Mouse (Mus musculus): ENCODE data around the gene Gm10401.
"Not testable (repeated sequence)": the region's sequence is repeated elsewhere in the genome, so short reads cannot be mapped to it uniquely, and the experiment has no call there.

Gene Gm10401

GRCm38 (mm10) chr5:115118961-115119570 is 21.0 kb upstream of the Gm10401 start, which contains the start of gene Acads:
Gene Acads (minus strand): TSS chr5:115119346.
- peak; percentile 99 for DNase-seq

DNA sequence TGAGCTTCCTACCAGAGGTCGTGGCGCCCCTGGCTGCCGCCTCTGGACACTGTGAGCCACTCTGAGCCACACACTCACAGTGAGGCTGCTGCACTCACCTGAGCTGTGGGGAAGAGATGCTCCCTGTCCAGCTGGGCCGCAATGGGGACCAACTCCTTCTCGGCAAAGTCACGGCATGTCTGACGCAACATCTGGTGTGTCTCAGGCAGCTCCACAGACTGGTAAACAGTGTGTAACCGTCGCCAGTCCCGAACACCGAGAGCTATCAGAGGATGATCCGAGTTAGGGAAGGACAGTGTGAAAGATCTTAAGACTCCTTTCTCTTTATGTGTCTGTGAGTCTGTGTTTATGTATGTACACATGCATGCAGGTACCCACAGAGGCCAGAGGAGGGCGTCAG is 19.4 kb upstream of the Gm10401 start:
- DNase-seq: no peak

DNA sequence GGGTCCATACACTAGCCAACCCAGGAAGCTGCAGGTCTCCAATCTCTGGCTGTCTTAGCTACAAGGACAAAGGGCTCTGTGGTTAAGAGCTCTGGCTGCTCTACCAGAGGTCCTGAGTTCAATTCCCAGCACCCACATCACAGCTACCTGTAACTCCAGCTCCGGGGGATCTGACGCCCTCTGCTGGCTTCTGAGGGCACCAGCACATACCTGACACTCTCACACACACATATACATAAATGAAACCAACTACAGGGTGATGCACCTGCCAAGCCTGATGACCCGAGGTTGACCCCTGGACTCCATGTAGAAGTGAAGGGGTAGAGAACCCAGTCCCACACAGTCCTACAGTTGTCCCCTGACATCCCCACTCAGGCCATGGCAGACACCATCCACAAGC is 18.3 kb upstream of the Gm10401 start:
- DNase-seq: no peak

DNA sequence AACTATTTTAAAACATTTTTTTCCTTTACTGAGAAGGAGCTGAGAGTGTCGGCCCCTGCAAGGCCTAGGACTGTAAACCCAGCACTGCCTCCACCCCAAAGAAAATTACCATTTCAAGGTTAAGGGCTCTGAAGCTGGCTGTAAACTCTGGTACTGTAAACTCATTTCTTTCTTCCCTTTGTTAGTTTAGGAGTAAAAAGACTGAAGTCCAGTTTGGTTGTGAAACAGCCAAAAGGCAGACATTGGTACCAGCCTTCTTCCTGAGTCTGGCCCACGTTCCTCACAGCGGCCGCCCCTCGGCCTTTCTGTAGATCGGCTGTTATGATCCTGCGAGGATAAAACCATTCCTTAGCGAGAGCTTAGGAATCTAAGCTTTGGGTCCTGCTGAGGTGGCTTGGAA is 16.4 kb upstream of the Gm10401 start:
- no peak for DNase-seq

DNA sequence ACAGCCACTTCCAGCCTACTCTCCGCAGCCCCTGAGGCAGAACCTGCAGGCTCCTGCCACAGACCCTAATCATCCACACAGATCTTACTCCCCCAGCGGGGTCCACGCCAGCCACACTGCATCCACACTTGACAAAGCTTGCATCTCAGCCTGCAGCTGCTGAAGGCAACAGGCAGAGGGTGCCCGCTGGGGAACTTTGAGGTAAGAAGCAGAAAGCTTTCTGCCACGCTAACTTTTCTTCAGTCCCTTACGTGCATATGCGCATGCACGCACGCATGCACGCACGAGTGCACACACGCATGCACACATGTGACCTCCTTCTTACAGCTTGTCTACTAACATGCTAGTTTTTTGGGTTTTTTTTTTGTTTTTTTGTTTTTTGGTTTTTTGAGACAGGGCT is 15.1 kb upstream of the Gm10401 start:
- DNase-seq: peak; percentile 80

DNA sequence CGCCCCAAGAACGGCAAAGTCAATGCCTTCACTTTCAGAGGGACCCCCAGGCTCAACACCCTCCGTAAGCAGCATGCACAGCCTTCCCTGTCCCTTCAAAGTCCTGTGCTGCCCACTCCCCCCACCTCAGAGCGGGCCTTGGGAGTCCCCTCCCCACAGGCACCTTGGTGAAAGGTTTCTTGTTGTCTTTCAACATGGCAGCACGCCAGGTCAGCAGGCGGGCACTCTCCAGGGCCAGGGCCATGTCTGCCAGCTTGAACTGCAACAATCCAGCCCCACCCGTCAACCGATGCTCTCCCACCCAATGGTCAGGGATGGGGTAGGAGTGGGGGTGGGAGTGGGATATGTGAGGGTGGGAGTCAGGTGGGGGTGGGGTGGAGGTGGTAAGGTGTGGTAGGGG is 13.1 kb upstream of the Gm10401 start:
- no peak for DNase-seq

DNA sequence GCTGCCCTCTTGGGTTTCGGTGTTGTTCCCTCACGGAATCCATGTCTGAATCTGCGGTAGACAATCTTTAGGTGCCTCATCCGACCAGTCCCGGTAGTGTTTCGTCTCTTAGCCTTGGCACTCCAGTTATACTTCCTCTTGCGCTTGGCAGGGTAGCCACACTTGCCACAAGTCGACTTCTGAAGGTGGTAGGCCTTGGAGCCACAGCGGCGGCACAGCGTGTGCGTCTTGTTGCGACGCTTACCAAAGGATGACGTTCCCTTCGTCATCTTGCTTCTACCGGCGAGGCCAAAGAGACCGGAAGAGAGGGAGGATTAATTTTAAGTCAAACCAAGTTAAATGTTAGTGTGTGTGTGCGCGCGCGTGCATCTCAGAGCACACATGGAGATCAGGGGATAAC is 5.2 kb upstream of the Gm10401 start:
- DNase-seq: not testable (repeated sequence)

DNA sequence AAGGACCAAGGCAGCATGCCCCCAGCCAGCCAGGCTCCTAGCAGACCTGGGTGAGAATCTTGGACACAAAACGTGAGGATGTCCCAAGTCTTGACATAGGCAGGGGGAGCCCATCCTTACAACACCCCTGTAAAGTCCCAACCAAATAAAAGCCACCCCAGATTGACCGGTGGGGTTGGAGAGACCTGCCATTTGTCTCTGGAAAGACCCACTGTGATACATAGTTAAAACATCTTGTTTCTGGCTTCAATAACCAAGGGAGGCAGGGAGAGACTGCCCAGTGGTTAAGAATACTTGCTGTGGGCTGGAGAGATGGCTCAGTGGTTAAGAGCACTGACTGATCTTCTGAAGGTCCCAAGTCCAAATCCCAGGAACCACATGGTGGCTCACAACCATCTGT is 4.1 kb upstream of the Gm10401 start:
- DNase-seq: peak; percentile 89

GRCm38 (mm10) chr5:115100473-115100872 is 2.4 kb upstream of the Gm10401 start:
- DNase-seq: peak; percentile 86

DNA sequence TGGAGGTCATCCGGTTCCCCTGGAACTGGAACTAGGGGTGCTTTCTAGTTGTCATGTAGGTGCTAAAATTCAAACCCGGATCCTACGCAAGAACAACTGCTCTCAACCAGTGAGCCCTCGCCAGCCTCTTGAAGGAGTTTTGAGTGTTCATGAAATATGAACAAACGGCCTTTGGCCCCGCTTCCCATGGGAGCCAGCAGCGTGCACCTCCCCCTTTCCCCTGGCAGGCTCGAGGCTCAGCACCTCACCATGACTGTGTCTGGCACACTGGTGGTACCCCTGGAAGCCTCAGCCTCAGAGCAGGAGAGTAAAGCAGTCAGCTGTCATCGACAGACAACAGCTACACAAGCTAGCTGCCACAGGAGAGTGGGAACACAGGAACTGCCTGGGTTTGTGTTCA is 1.9 kb upstream of the Gm10401 start:
- no peak for DNase-seq

DNA sequence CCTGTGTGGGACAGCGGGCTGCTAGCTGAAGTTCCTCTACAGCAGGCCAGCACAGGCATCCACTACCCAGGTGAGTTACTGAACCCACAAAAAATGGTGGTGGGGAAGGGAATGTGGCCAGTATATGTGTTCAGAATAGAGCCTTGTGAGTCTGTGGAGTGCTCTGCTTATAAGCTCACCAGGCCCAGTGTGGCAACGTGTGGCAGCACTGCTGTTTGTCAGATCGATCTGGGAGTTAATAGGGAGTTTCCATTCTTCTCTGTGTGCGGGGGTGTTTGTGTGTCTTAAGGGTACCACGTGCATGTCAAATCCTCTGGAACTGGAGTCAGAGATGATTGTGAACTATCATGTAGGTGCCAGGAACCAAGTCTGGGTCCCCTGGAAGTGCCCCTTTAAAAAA is 1.4 kb upstream of the Gm10401 start:
- no peak for DNase-seq

GRCm38 (mm10) chr5:115091776-115092175 is 6.3 kb downstream of the Gm10401 start:
- no peak for DNase-seq

- no peak for DNase-seq
These were observed 7.1 kb downstream of the Gm10401 start for GRCm38 (mm10) chr5:115091015-115091414.

DNA sequence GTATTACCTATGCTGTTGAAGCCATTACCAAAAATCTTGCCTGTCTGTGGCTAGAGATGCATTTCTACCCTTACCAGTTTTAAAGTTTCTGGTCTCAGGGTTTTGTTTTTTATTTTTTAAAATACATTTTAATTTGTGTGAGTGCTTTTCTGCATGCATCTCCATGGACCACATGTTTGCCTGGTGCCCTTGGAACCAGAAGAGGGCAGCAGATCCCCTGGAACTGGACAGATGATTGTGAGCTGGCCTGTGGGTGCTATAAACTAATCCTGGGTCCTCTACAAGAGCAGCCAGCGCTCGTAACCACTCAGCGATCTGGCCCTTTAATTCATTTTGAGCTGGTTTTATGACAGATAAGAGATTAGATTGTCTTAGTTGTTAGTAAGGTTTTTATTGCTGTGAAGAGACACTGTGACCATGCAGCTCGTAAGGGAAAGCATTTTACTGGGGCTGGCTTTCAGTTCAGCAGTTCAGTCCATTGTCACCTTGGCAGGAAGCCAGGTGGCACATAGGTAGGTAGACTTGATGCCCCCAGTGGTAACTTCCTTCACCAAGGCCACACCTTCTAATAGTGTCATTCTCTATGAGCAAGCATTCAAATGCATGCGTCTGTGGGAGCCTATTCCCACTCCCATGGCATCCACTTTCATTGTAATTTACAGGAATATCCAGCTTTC is 8.4 kb downstream of the Gm10401 start:
- no peak for DNase-seq

DNA sequence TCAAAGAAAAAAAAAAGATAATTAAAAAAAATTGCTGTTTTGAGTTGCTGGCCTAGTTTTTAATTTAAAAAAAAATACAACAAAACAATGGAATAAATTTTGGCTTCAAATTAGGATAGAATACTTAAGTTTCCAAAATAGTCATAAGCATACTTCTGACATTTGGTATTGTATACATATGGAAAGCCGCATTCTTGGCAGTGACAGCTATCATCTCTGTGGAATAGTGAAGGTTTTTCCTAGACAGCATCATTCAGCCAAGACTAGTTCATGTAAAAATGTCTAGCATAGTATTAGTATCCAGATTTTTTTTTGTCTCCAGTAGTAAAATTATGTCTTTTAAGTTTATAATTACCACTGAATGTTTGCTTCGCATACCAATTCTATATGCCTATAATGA is 12.4 kb downstream of the Gm10401 start:
- no peak for DNase-seq

- DNase-seq: no peak
These were observed 14.6 kb downstream of the Gm10401 start for GRCm38 (mm10) chr5:115083492-115083891.

GRCm38 (mm10) chr5:115081636-115082035 is 16.5 kb downstream of the Gm10401 start:
- no peak for DNase-seq

GRCm38 (mm10) chr5:115076144-115076901 is 21.8 kb downstream of the Gm10401 start:
- DNase-seq: no peak

- DNase-seq: no peak
These were observed 23.3 kb downstream of the Gm10401 start for GRCm38 (mm10) chr5:115074749-115075148.

DNA sequence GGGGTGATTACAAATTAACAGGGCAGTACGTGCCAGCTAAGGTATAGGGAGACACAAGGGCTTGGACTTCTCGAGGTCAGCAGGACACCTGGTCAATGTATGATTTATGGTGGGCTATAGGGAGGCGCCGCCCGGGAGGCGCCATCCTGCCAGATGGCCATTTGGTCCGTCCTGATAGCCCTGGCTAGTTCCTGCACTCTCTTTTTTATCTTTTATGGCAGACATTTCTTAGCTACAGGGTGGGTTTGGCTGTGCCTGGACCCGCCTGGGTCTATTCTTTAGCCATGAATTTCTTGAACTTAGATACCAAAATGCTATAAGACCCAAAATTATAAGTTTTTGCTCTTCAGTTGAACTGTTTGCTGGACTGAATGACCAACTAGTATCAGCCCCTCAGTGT is 24.8 kb downstream of the Gm10401 start:
- not testable (repeated sequence) for DNase-seq

DNA sequence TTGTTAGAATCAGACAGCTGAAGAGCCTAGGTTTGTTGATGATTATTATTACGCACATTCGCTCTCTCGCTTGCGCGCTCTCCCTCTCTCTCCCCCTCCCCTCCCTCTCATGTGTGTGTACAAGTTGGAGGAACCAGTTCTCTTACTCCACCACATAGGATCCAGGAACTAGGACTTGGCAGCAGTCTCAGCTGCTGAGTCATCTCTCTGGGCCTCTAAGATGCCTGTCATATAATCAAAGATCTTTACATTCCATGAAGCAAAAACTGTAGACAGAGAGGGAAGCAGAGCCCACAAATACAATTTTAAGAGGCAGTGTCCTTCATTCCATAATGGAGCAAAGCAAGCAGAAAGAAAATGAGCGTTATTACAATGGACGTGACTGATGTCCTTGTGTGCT is 26.0 kb downstream of the Gm10401 start:
- peak; percentile 94 for DNase-seq

- no peak for DNase-seq
These were observed 26.8 kb downstream of the Gm10401 start for GRCm38 (mm10) chr5:115071096-115071901.

DNA sequence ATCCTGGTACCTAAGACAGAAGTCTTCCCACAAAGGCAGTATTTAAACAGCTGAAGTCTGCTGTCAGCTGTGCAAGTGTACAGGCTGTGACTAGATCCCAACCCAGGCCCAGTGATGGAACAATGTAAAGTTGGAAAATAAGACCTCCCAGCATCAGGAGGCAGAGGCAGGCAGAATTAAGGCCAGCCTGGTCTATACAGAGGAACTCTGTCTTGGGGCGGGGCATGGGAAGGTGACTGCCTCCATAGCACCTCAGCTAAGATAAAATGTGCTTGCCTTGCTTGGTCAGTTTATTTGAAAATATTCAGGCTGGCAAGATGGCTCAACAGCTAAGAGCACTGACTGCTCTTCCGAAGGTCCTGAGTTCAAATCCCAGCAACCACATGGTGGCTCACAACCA is 27.6 kb downstream of the Gm10401 start:
- DNase-seq: no peak
